Mouse (Mus musculus) CH12.LX (cell line): ENCODE measurements around the gene Taar5. TPM values are rescaled to one million over a fixed set of nuclear protein-coding genes. Genes with fewer than 3 reads are reported as not detected.

Experiments
- DNase-seq: peaks from one replicate; pipeline ENCODE4 v3.0.0-alpha.2; 2013; ENCODE audit errors: extremely low read depth
- H3K27ac ChIP-seq: 2 replicates; pipeline ENCODE4 v1.5.1; 2012; ENCODE audit warnings: low read depth, mild to moderate bottlenecking, control low read depth, moderate library complexity; ENCODE audit not compliant: insufficient read depth
- H3K27me3 ChIP-seq: replicated peaks from 2 replicates; pipeline ENCODE3; 2012; ENCODE audit warnings: inconsistent platforms
- H3K36me3 ChIP-seq, 2 experiments: replicated peaks in 1 of 2; 2 replicates each; pipeline versions ENCODE3 to v1.6.1; 2012; ENCODE audit warnings: inconsistent platforms in 1 of 2, low read length in 1 of 2, mild to moderate bottlenecking in 1 of 2, mixed read lengths in 1 of 2, moderate library complexity in 1 of 2; ENCODE audit not compliant: control insufficient read depth in 1 of 2, insufficient read depth in 1 of 2
- H3K4me1 ChIP-seq, 2 experiments: 2 replicates each; pipeline ENCODE4 v1.6.1; 2012; ENCODE audit warnings: inconsistent platforms in 1 of 2, moderate library complexity in 1 of 2; ENCODE audit not compliant: insufficient read depth in 2 of 2, control insufficient read depth in 1 of 2
- H3K4me2 ChIP-seq: 2 replicates; pipeline ENCODE4 v1.6.1; 2012; ENCODE audit warnings: low read depth, mild to moderate bottlenecking, control low read depth; ENCODE audit not compliant: poor library complexity, insufficient read depth, severe bottlenecking
- H3K4me3 ChIP-seq, 3 experiments: fragments of 150-350 bp in 1 of 3; sonication (generic) in 1 of 3; replicated peaks in 1 of 3; 2 replicates each; pipeline versions ENCODE3 to v1.5.1; 2011 to 2012; ENCODE audit warnings: low read depth in 2 of 3, low read length in 2 of 3, mild to moderate bottlenecking in 2 of 3, moderate library complexity in 2 of 3, control low read depth in 1 of 3, improper control_type of control experiment in 1 of 3, inconsistent platforms in 1 of 3, mixed read lengths in 1 of 3; ENCODE audit not compliant: poor library complexity in 1 of 3
- H3K79me2 ChIP-seq: replicated peaks from 2 replicates; pipeline ENCODE4 v1.6.1; 2012; ENCODE audit warnings: mild to moderate bottlenecking, moderate library complexity; ENCODE audit not compliant: control insufficient read depth, poor library complexity, insufficient read depth, severe bottlenecking; ENCODE audit errors: extremely low read depth
- H3K9ac ChIP-seq: 2 replicates; pipeline ENCODE4 v1.6.1; 2012; ENCODE audit warnings: low read depth, mild to moderate bottlenecking, control low read depth, moderate library complexity; ENCODE audit not compliant: insufficient read depth
- H3K9me3 ChIP-seq: replicated peaks from 2 replicates; pipeline ENCODE3; 2012; ENCODE audit warnings: low read length, inconsistent platforms, mixed read lengths
- BHLHE40 ChIP-seq: IDR thresholded peaks from 2 replicates; pipeline ENCODE4 v1.6.1; 2011; ENCODE audit warnings: mild to moderate bottlenecking, low read depth, low read length, improper control_type of control experiment
- CHD1 ChIP-seq: IDR thresholded peaks from 2 replicates; pipeline ENCODE4 v1.6.1; 2012; ENCODE audit warnings: low read depth, low read length, improper control_type of control experiment, inconsistent platforms
- CHD2 ChIP-seq: IDR thresholded peaks from 2 replicates; pipeline ENCODE4 v1.6.1; 2011; ENCODE audit warnings: low read length, improper control_type of control experiment
- E2F4 ChIP-seq: IDR thresholded peaks from 2 replicates; pipeline ENCODE4 v1.6.1; 2011; ENCODE audit warnings: low read depth, low read length, improper control_type of control experiment; ENCODE audit not compliant: insufficient replicate concordance
- ETS1 ChIP-seq: conservative IDR thresholded peaks from 2 replicates; pipeline ENCODE4 v1.6.1; 2012; ENCODE audit warnings: low read depth, mild to moderate bottlenecking, inconsistent platforms, low read length, improper control_type of control experiment, moderate library complexity
- GABPA ChIP-seq: IDR thresholded peaks from 2 replicates; pipeline ENCODE4 v1.6.1; 2012; ENCODE audit warnings: low read depth, low read length, improper control_type of control experiment, inconsistent platforms; ENCODE audit not compliant: insufficient replicate concordance
- MAFK ChIP-seq: IDR thresholded peaks from 2 replicates; pipeline ENCODE4 v1.6.1; 2011; ENCODE audit warnings: low read length, improper control_type of control experiment; ENCODE audit not compliant: insufficient replicate concordance
- MAX ChIP-seq: IDR thresholded peaks from 2 replicates; pipeline ENCODE4 v1.6.1; 2011; ENCODE audit warnings: low read length, improper control_type of control experiment
- MEF2A ChIP-seq: IDR thresholded peaks from 2 replicates; pipeline ENCODE4 v1.6.1; 2014; ENCODE audit warnings: low read depth, mild to moderate bottlenecking, inconsistent platforms, low read length, improper control_type of control experiment, borderline replicate concordance
- NELFE ChIP-seq: IDR thresholded peaks from 2 replicates; pipeline ENCODE4 v1.6.1; 2011; ENCODE audit warnings: low read depth, low read length, improper control_type of control experiment
- NRF1 ChIP-seq: IDR thresholded peaks from 2 replicates; pipeline ENCODE4 v1.6.1; 2014; ENCODE audit warnings: low read depth, mild to moderate bottlenecking, inconsistent platforms, low read length, improper control_type of control experiment, moderate library complexity
- TCF12 ChIP-seq: IDR thresholded peaks from 2 replicates; pipeline ENCODE4 v1.6.1; 2014; ENCODE audit warnings: low read depth, mild to moderate bottlenecking, inconsistent platforms, low read length, improper control_type of control experiment
- UBTF ChIP-seq: IDR thresholded peaks from 2 replicates; pipeline ENCODE4 v1.6.1; 2012; ENCODE audit warnings: low read depth, mild to moderate bottlenecking, inconsistent platforms, low read length, improper control_type of control experiment, moderate library complexity
- USF2 ChIP-seq: conservative IDR thresholded peaks from 2 replicates; pipeline ENCODE4 v1.6.1; 2011; ENCODE audit warnings: low read depth, low read length, improper control_type of control experiment
- ZKSCAN1 ChIP-seq: IDR thresholded peaks from 2 replicates; pipeline ENCODE4 v1.6.1; 2012; ENCODE audit warnings: low read depth, inconsistent platforms, low read length, improper control_type of control experiment, borderline replicate concordance
- ZMIZ1 ChIP-seq: IDR thresholded peaks from 2 replicates; pipeline ENCODE4 v1.6.1; 2012; ENCODE audit warnings: low read depth, mild to moderate bottlenecking, inconsistent platforms, low read length, improper control_type of control experiment
- dilution Hi-C: fragments of 300-500 bp; cut with MboI; formaldehyde crosslinking; loops from 2 replicates; pipeline ENCODE4 v1.14.3; 2020; ENCODE audit warnings: low sequenced_read_pairs; ENCODE audit not compliant: extremely low pct_unique_long_range_greater_than_20kb, extremely low pct_ligation_motif_present
- in situ Hi-C: fragments of 300-500 bp; cut with MboI; formaldehyde crosslinking; loops from 3 replicates; pipeline ENCODE4 v1.14.3; 2019; ENCODE audit warnings: low sequenced_read_pairs, low pct_ligation_motif_present, low pct_unique_long_range_greater_than_20kb, mixed read lengths
- polyA plus RNA-seq: library from polyadenylated mRNA; unstranded; fragments of >175 nt; gene quantifications from 2 replicates; pipeline ENCODE4 v1.2.1, GENCODE M21; 2012; ENCODE audit warnings: low read depth; ENCODE audit not compliant: insufficient read length
- total RNA-seq, 2 experiments: library from RNA; depleted of rRNA; stranded (reverse); fragments of 300-350 nt in 1 of 2; fragments of >200 nt in 1 of 2; gene quantifications; 2 replicates each; pipeline ENCODE4 v1.2.3; 2012 to 2014

Gene Taar5
- total and polyA plus RNA-seq, 3 experiments, result not detected

GRCm38 (mm10) chr10:23923941-23924340 lies 46.6 kb upstream of the Taar5 start:
- Histone ChIP-seq H3K4me2 (no peak overlapping the region), H3K4me3 (no peak overlapping the region), H3K79me2 (no peaks in the 10 kb centered on the region), H3K36me3 (no peaks in the 10 kb centered on the region), H3K9ac (no peak overlapping the region), H3K27ac (no peak overlapping the region)
- no peak for DNase-seq
- in situ Hi-C loops, result no loop called here
- no peak for TF ChIP-seq CHD2
- no peak for TF ChIP-seq NRF1
- no peak for TF ChIP-seq BHLHE40
- no peak for TF ChIP-seq MEF2A
- TF ChIP-seq CHD1, result no peak
- TF ChIP-seq MAX, result no peak
- TF ChIP-seq NELFE, result no peak
- TF ChIP-seq ETS1, result no peak
- TF ChIP-seq, all 38 proteins: peak for 0
- Histone ChIP-seq H3K27me3 (no peaks in the 10 kb centered on the region), H3K4me1 (peaks cover 0 to 3% of the 10 kb centered on the region in 2 experiments; a peak in 2 of 4 replicates), H3K9me3 (no peaks in the 10 kb centered on the region)
- dilution Hi-C loops, result no loop called here

- in situ Hi-C loops (no loop called here), dilution Hi-C loops (no loop called here)
- Histone ChIP-seq H3K4me3 (no peak overlapping the region), H3K4me2 (no peak overlapping the region), H3K27ac (no peak overlapping the region), H3K4me1 (no peaks in the 10 kb centered on the region), H3K9me3 (no peaks in the 10 kb centered on the region), H3K27me3 (no peaks in the 10 kb centered on the region), H3K79me2 (no peaks in the 10 kb centered on the region)
- no peak for DNase-seq
- TF ChIP-seq CHD1, result no peak
- no peak for TF ChIP-seq TCF12
- no peak for TF ChIP-seq E2F4
- TF ChIP-seq ZKSCAN1, result no peak
- no peak for TF ChIP-seq GABPA
- TF ChIP-seq ZMIZ1, result no peak
- TF ChIP-seq UBTF, result no peak
- TF ChIP-seq MAFK, result no peak
- TF ChIP-seq USF2, result no peak
- TF ChIP-seq, all 38 proteins: peak for 0
- H3K36me3 ChIP-seq, result no peaks in the 10 kb centered on the region
- no peak overlapping the region for H3K9ac ChIP-seq
Measured at GRCm38 (mm10) chr10:23937613-23938012, 32.9 kb upstream of the Taar5 start.
